Mouse (Mus musculus) limb, embryonic 13.5 days (tissue): ENCODE results near the gene Mettl24. TPM values are rescaled to one million over a fixed set of nuclear protein-coding genes. Genes with fewer than 3 reads are reported as not detected.

Experiments used
- ATAC-seq: fragments of 200-750 bp; cut with Nextera tagmentation; 2 replicates; pipeline ENCODE4 v1.8.0; 2017; ENCODE audit warnings: low read depth, moderate number of reproducible peaks, moderate TSS enrichment; ENCODE audit not compliant: low FRiP score
- H3K27ac ChIP-seq: fragments of 300-500 bp; sonication (generic); 2 replicates; pipeline ENCODE4 v1.5.1; 2015; ENCODE audit warnings: inconsistent platforms, mild to moderate bottlenecking, moderate library complexity
- H3K27me3 ChIP-seq: fragments of 300-500 bp; sonication (generic); 2 replicates; pipeline ENCODE4 v1.6.1; 2015; ENCODE audit warnings: mild to moderate bottlenecking, inconsistent platforms
- H3K36me3 ChIP-seq: fragments of 300-500 bp; sonication (generic); 2 replicates; pipeline ENCODE4 v1.6.1; 2015; ENCODE audit warnings: inconsistent platforms, mild to moderate bottlenecking, moderate library complexity
- H3K4me1 ChIP-seq: fragments of 300-500 bp; sonication (generic); 2 replicates; pipeline ENCODE4 v1.6.1; 2015; ENCODE audit warnings: inconsistent platforms
- H3K4me2 ChIP-seq: fragments of 300-500 bp; sonication (generic); replicated peaks from 2 replicates; pipeline ENCODE4 v1.6.1; 2015; ENCODE audit warnings: inconsistent platforms, mild to moderate bottlenecking, moderate library complexity
- H3K4me3 ChIP-seq: fragments of 300-500 bp; sonication (generic); 2 replicates; pipeline ENCODE4 v1.5.1; 2015; ENCODE audit warnings: moderate library complexity, mild to moderate bottlenecking, inconsistent platforms
- H3K9ac ChIP-seq: fragments of 300-500 bp; sonication (generic); 2 replicates; pipeline ENCODE4 v1.6.1; 2015; ENCODE audit warnings: mild to moderate bottlenecking, inconsistent platforms
- H3K9me3 ChIP-seq: fragments of 300-500 bp; sonication (generic); 2 replicates; pipeline ENCODE4 v1.6.1; 2016; ENCODE audit warnings: inconsistent platforms
- WGBS: fragments of 180-500 bp; shearing (Covaris S2); methylation state at CpG from one replicate; pipeline ENCODE4 v1.1.7; 2015; 5-methylcytosine and 5-hydroxymethylcytosine counted together
- polyA plus RNA-seq: library from polyadenylated mRNA; unstranded; fragments of >200 nt; fragmentation: Nextera tagmentation; extraction: Ambion mirVana; gene quantifications from 2 replicates; pipeline ENCODE4 v1.2.1, GENCODE M21; 2015

The Mettl24 gene
- polyA plus RNA-seq, 1 experiment from 2014 or later: 1.6 TPM

- ATAC-seq: no peak
- Histone ChIP-seq H3K27me3 (no peaks in the 10 kb centered on the region), H3K27ac (no peak overlapping the region), H3K4me2 (no peak overlapping the region), H3K9me3 (no peaks in the 10 kb centered on the region), H3K4me1 (0 out of 2 replicates have a peak, but pooled peaks cover 5% of the 10 kb centered on the region), H3K9ac (no peak overlapping the region), H3K36me3 (peaks cover 51% of the 10 kb centered on the region), H3K4me3 (no peak overlapping the region)
- 92% methylated on average over 3 of the region's 3 CpGs for WGBS
These were observed 147.2 kb downstream of the Mettl24 start for GRCm38 (mm10) chr10:40830312-40830711.

- H3K36me3 ChIP-seq: peaks cover 59% of the 10 kb centered on the region
- WGBS: 85% methylated on average over 5 of the region's 7 CpGs
- ATAC-seq: no peak
These were observed 148.2 kb downstream of the Mettl24 start for GRCm38 (mm10) chr10:40831267-40831666.

GRCm38 (mm10) chr10:40840086-40840485, 157.0 kb downstream of the Mettl24 start:
- WGBS: 84% methylated on average over 5 of the region's 5 CpGs
- ATAC-seq: no peak
- Histone ChIP-seq H3K4me2 (no peak overlapping the region), H3K4me3 (no peak overlapping the region), H3K4me1 (peaks cover 21% of the 10 kb centered on the region), H3K27me3 (no peaks in the 10 kb centered on the region), H3K27ac (no peak overlapping the region), H3K9me3 (no peaks in the 10 kb centered on the region), H3K36me3 (peaks cover 65% of the 10 kb centered on the region), H3K9ac (no peak overlapping the region)

More at GRCm38 (mm10) chr10:40831267-40831666, 148.2 kb downstream of the Mettl24 start:
- no peaks in the 10 kb centered on the region for H3K27me3 ChIP-seq
- H3K4me3 ChIP-seq: no peak overlapping the region
- 0 out of 2 replicates have a peak, but pooled peaks cover 5% of the 10 kb centered on the region for H3K4me1 ChIP-seq
- no peak overlapping the region for H3K9ac ChIP-seq
- H3K4me2 ChIP-seq: no peak overlapping the region
- no peaks in the 10 kb centered on the region for H3K9me3 ChIP-seq
- no peak overlapping the region for H3K27ac ChIP-seq

- Histone ChIP-seq H3K4me2 (peak overlapping the region; percentile 41), H3K27me3 (no peaks in the 10 kb centered on the region), H3K36me3 (peaks cover 65% of the 10 kb centered on the region), H3K9me3 (no peaks in the 10 kb centered on the region), H3K4me3 (no peak overlapping the region), H3K27ac (peak overlapping the region; percentile 39; the same call in 1 of the 2 replicates), H3K9ac (no peak overlapping the region), H3K4me1 (peaks cover 26% of the 10 kb centered on the region)
- no peak for ATAC-seq
- WGBS: 57% methylated on average over 5 of the region's 5 CpGs
These were observed 160.8 kb downstream of the Mettl24 start for GRCm38 (mm10) chr10:40843841-40844240.

GRCm38 (mm10) chr10:40844546-40844945, 161.5 kb downstream of the Mettl24 start:
- no peaks in the 10 kb centered on the region for H3K9me3 ChIP-seq
- 27% methylated on average over 10 of the region's 10 CpGs for WGBS
- H3K27me3 ChIP-seq: no peaks in the 10 kb centered on the region
- H3K36me3 ChIP-seq: peaks cover 64% of the 10 kb centered on the region
- peaks cover 26% of the 10 kb centered on the region for H3K4me1 ChIP-seq
- H3K4me2 ChIP-seq: peak overlapping the region; percentile 41
- no peak overlapping the region for H3K9ac ChIP-seq
- 0 out of 2 replicates have a peak overlapping the region, but pooled peaks have one; percentile 3 for H3K4me3 ChIP-seq
- H3K27ac ChIP-seq: peak overlapping the region; percentile 39; the same call in 1 of the 2 replicates
- peak; percentile 75; the same call in 1 of the 2 replicates for ATAC-seq

- Histone ChIP-seq H3K4me2 (no peak overlapping the region), H3K9me3 (no peaks in the 10 kb centered on the region), H3K4me3 (no peak overlapping the region), H3K36me3 (peaks cover 59% of the 10 kb centered on the region), H3K4me1 (peaks cover 26% of the 10 kb centered on the region), H3K27me3 (no peaks in the 10 kb centered on the region), H3K9ac (no peak overlapping the region), H3K27ac (peak overlapping the region; percentile 58)
- 74% methylated on average over 6 of the region's 6 CpGs for WGBS
- no peak for ATAC-seq
These were observed 162.5 kb downstream of the Mettl24 start for GRCm38 (mm10) chr10:40845626-40846025.

GRCm38 (mm10) chr10:40847176-40847874, 164.2 kb downstream of the Mettl24 start:
- WGBS: 95% methylated on average over 10 of the region's 10 CpGs
- Histone ChIP-seq H3K27ac (no peak overlapping the region), H3K9me3 (no peaks in the 10 kb centered on the region), H3K4me3 (no peak overlapping the region), H3K36me3 (peaks cover 46% of the 10 kb centered on the region), H3K9ac (no peak overlapping the region), H3K4me1 (peaks cover 26% of the 10 kb centered on the region), H3K27me3 (no peaks in the 10 kb centered on the region), H3K4me2 (no peak overlapping the region)
- ATAC-seq: no peak

- Histone ChIP-seq H3K4me1 (peaks cover under 1% of the 10 kb centered on the region; the same call in 1 of the 2 replicates), H3K36me3 (peaks cover 37% of the 10 kb centered on the region), H3K9ac (no peak overlapping the region), H3K4me2 (no peak overlapping the region), H3K27me3 (no peaks in the 10 kb centered on the region), H3K27ac (no peak overlapping the region), H3K9me3 (no peaks in the 10 kb centered on the region), H3K4me3 (no peak overlapping the region)
- WGBS: 88% methylated on average over 2 of the region's 2 CpGs
- no peak for ATAC-seq
These were observed 167.6 kb downstream of the Mettl24 start for GRCm38 (mm10) chr10:40850644-40851043.

- Histone ChIP-seq H3K4me2 (no peak overlapping the region), H3K27me3 (no peaks in the 10 kb centered on the region), H3K36me3 (peaks cover 36% of the 10 kb centered on the region), H3K9ac (no peak overlapping the region), H3K4me1 (no peaks in the 10 kb centered on the region), H3K9me3 (no peaks in the 10 kb centered on the region), H3K4me3 (no peak overlapping the region), H3K27ac (no peak overlapping the region)
- no peak for ATAC-seq
These were observed 168.1 kb downstream of the Mettl24 start for GRCm38 (mm10) chr10:40851138-40851537.

GRCm38 (mm10) chr10:40855616-40856015, 172.5 kb downstream of the Mettl24 start:
- H3K4me3 ChIP-seq: no peak overlapping the region
- no peaks in the 10 kb centered on the region for H3K9me3 ChIP-seq
- H3K4me1 ChIP-seq: no peaks in the 10 kb centered on the region
- no peak overlapping the region for H3K4me2 ChIP-seq
- H3K9ac ChIP-seq: no peak overlapping the region
- WGBS: 60% methylated on average over 2 of the region's 2 CpGs
- ATAC-seq: no peak
- peaks cover 7% of the 10 kb centered on the region for H3K36me3 ChIP-seq
- no peaks in the 10 kb centered on the region for H3K27me3 ChIP-seq
- no peak overlapping the region for H3K27ac ChIP-seq

GRCm38 (mm10) chr10:40856703-40857102, 173.6 kb downstream of the Mettl24 start:
- H3K4me2 ChIP-seq: no peak overlapping the region
- no peak for ATAC-seq
- peaks cover 7% of the 10 kb centered on the region; the same call in 1 of the 2 replicates for H3K36me3 ChIP-seq
- H3K9me3 ChIP-seq: no peaks in the 10 kb centered on the region
- 89% methylated on average over 7 of the region's 7 CpGs for WGBS
- H3K27ac ChIP-seq: no peak overlapping the region
- no peaks in the 10 kb centered on the region for H3K27me3 ChIP-seq
- no peaks in the 10 kb centered on the region for H3K4me1 ChIP-seq
- H3K4me3 ChIP-seq: no peak overlapping the region
- no peak overlapping the region for H3K9ac ChIP-seq

GRCm38 (mm10) chr10:40857599-40857998, 174.5 kb downstream of the Mettl24 start:
- no peaks in the 10 kb centered on the region for H3K9me3 ChIP-seq
- 85% methylated on average over 8 of the region's 8 CpGs for WGBS
- H3K4me1 ChIP-seq: no peaks in the 10 kb centered on the region
- no peak for ATAC-seq
- H3K9ac ChIP-seq: no peak overlapping the region
- no peak overlapping the region for H3K4me2 ChIP-seq
- H3K27ac ChIP-seq: no peak overlapping the region
- H3K36me3 ChIP-seq: peaks cover 3% of the 10 kb centered on the region; the same call in 1 of the 2 replicates
- H3K4me3 ChIP-seq: no peak overlapping the region
- no peaks in the 10 kb centered on the region for H3K27me3 ChIP-seq
